In the genomic region with DNA sequence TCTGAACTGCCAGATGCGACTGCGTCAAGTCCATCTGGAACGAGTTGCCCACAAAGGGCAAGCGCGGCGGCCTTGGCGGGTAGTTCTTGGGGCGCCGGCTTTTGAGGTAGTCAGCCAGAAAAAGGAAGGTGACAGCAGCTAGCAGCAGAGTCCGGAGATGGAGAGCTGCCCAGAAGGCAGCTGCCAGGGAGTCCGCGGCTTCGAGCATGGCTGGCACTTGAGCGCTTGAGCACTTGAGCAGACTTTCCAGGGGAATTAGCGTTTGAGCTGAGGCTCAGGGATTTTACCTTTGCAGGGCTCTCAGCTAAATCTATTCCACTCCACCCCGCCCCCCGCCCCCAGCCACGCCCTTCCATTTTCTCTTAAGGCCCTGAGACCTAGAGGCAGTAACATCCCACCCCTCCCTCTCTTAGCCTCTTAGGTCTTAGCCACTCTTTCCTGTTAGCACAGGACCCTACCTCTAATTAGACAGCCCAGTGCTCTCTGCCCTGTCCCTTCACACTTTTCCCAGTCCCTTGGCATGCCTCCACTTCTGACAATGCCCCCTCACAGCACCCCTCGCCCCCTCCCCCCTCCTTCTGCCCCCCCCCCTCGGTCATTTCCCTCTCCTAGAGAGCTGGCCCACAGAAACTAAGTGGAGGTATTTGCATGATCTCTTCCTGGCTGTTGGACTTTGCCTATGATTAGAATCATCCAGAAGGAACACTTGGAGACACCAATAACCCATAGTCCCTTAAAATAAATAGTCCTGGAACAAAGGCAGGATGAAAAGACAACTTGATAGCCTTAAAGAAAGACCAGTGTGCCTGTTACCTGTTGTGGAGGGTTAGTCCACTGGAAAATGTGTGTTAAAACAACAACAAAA, we compare ENCODE assay signal across 8 mouse cellular contexts. TPM values are rescaled to one million over a fixed set of nuclear protein-coding genes. Genes with fewer than 3 reads are reported as not detected.
DNase-seq lines count a peak whose midpoint lies in the region; ATAC-seq and TF ChIP-seq lines count a peak whose summit lies in the region.

Gene Cyp2j13, minus strand, starts transcription at position 286 of the 865 bp plus-strand sequence.

- H3K9me3 ChIP-seq in intestine, embryonic 16.5 days (ENCODE audit: control insufficient read depth, low read length) = no peaks in the 10 kb centered on the region

- H3K36me3 ChIP-seq in heart, adult 2 months (ENCODE audit: control insufficient read depth, insufficient read depth, low read length) = no peaks in the 10 kb centered on the region
- H3K36me3 ChIP-seq in intestine, embryonic 16.5 days (ENCODE audit: control insufficient read depth, insufficient read depth, low read length) = no peaks in the 10 kb centered on the region
- no peaks in the 10 kb centered on the region for H3K36me3 ChIP-seq in thymus, adult 2 months (ENCODE audit: control insufficient read depth, insufficient read depth, low read length)

- H3K4me3 ChIP-seq in heart, adult 2 months = no peak within 1 kb of the TSS
- H3K4me3 ChIP-seq in intestine, embryonic 16.5 days (ENCODE audit: low read length) = peak within 1 kb of the TSS; percentile 3; the same call in 1 of the 2 replicates
- H3K4me3 ChIP-seq in thymus, adult 2 months (ENCODE audit: control insufficient read depth, insufficient read depth, low read length) = no peak within 1 kb of the TSS

- no peak for TF ChIP-seq CTCF in heart, adult 2 months (IDR thresholded peaks at IDR 0.05)
- TF ChIP-seq CTCF in thymus, adult 2 months (IDR thresholded peaks at IDR 0.05; ENCODE audit: borderline replicate concordance, control insufficient read depth, extremely low read depth, insufficient read depth, low read length, poor library complexity) = no peak

- peak; percentile 82 for ATAC-seq in intestine, embryonic 16.5 days

- DNase-seq in heart, adult 2 months = peak; percentile 28 to 38
- no peak for DNase-seq in heart, adult 11 months
- DNase-seq in cerebellum, postnatal 10 days = peak; percentile 93 to 95
- peak; percentile 24 to 37 for DNase-seq in frontal cortex, postnatal 36 days (ENCODE audit: low spot score in 2 of 2)
- DNase-seq in left cerebral cortex, postnatal 36 days (ENCODE audit: low spot score in 2 of 2) = peak; percentile 8 to 14
- DNase-seq in right cerebral cortex, adult 2 months (ENCODE audit: low spot score in 2 of 2) = peak; percentile 8 to 35
- no peak for DNase-seq in thymus, adult 2 months

- TF ChIP-seq EP300 in heart, adult 2 months (IDR thresholded peaks at IDR 0.05; ENCODE audit: insufficient read depth, low read depth, low read length) = no peak

- peak within 1 kb of the TSS; percentile 19; the same call in 1 of the 2 replicates for H3K4me2 ChIP-seq in intestine, embryonic 16.5 days (ENCODE audit: low read depth, low read length)

- H3K9ac ChIP-seq in heart, adult 2 months (ENCODE audit: low read depth, low read length) = no peak within 1 kb of the TSS
- peak within 1 kb of the TSS; percentile 40 for H3K9ac ChIP-seq in intestine, embryonic 16.5 days (ENCODE audit: low read depth, low read length)

- no peaks in the 10 kb centered on the region for H3K79me2 ChIP-seq in heart, adult 2 months (replicated peaks; ENCODE audit: control insufficient read depth, insufficient read depth, low read length)

- no peak for TF ChIP-seq POLR2A in heart, adult 2 months (IDR thresholded peaks at IDR 0.05; ENCODE audit: insufficient read depth, low read depth, low read length)
- no peak for TF ChIP-seq POLR2A in thymus, adult 2 months (IDR thresholded peaks at IDR 0.05; ENCODE audit: control insufficient read depth, extremely low read depth, insufficient read depth, low read length, poor library complexity)

- intact Hi-C loops in heart, adult 2 months (cut with DNase I) = no loop called here
- intact Hi-C loops in left cerebral cortex, postnatal 36 days (cut with DNase I) = no loop called here

- WGBS in heart, adult 2 months = 8% methylated on average over 18 of the region's 20 CpGs
- 10% methylated on average over 20 of the region's 20 CpGs for WGBS in intestine, embryonic 16.5 days
- 15% methylated on average over 20 of the region's 20 CpGs for WGBS in thymus, adult 2 months

- no peak within 1 kb of the TSS for H3K27ac ChIP-seq in heart, adult 2 months
- H3K27ac ChIP-seq in intestine, embryonic 16.5 days (ENCODE audit: low read length) = no peak within 1 kb of the TSS
- no peak within 1 kb of the TSS for H3K27ac ChIP-seq in thymus, adult 2 months (ENCODE audit: control insufficient read depth, insufficient read depth, low read length)

- no peaks in the 10 kb centered on the region for H3K27me3 ChIP-seq in heart, adult 2 months (ENCODE audit: control insufficient read depth, insufficient read depth, low read length)
- H3K27me3 ChIP-seq in intestine, embryonic 16.5 days (replicated peaks; ENCODE audit: control insufficient read depth, insufficient read depth, low read length) = no peaks in the 10 kb centered on the region
- no peaks in the 10 kb centered on the region for H3K27me3 ChIP-seq in thymus, adult 2 months (ENCODE audit: control insufficient read depth, insufficient read depth, low read length)

- no peaks in the 10 kb centered on the region for H3K4me1 ChIP-seq in heart, adult 2 months (ENCODE audit: control insufficient read depth, insufficient read depth, low read length)
- H3K4me1 ChIP-seq in intestine, embryonic 16.5 days (ENCODE audit: control insufficient read depth, insufficient read depth, low read length) = peaks cover 4% of the 10 kb centered on the region; the same call in 1 of the 2 replicates
- no peaks in the 10 kb centered on the region for H3K4me1 ChIP-seq in thymus, adult 2 months (replicated peaks; ENCODE audit: control insufficient read depth, insufficient read depth, low read length)

RNA-seq across cellular contexts. Expression of gene Cyp2j13, which starts in this region (rescaled TPM):
- total RNA-seq in heart, adult 2 months (2021) = not detected
- not detected in 2 replicates for polyA plus RNA-seq in heart, adult 2 months (2012; rRNA removed)
- polyA plus RNA-seq in intestine, embryonic 16.5 days (2015; fragmentation: Nextera tagmentation; extraction: Ambion mirVana) = 0.29 and 1.3 TPM in 2 replicates
- total RNA-seq in left cerebral cortex, postnatal 36 days (2021) = 1 to 10 TPM; 1.6 to 1.9 TPM
- polyA plus RNA-seq in thymus, adult 2 months (2012; rRNA removed) = 0.18 and 0.23 TPM in 2 replicates

Comparison
In these comparisons a context has a peak if more than half of its experiments do, and no peak if none do; other contexts are left out.
1. Peak in DNase-seq in heart, adult 2 months; RNA of the gene not detected or under 1 TPM.
2. DNase-seq: peak in cerebellum, postnatal 10 days (2 of 2), frontal cortex, postnatal 36 days (2 of 2), left cerebral cortex, postnatal 36 days (2 of 2) and right cerebral cortex, adult 2 months (2 of 2); none in heart, adult 11 months (single experiment) and thymus, adult 2 months (single experiment).